Mouse (Mus musculus): ENCODE results near the gene Tbc1d14.
A peak's percentile ranks its signal among the peaks of the same experiment; 100 is the strongest.

The Tbc1d14 gene

GRCm38 (mm10) chr5:36464709-36465661 lies 128.1 kb downstream of the Tbc1d14 start, which contains the start of gene Grpel1:
TSS of gene Grpel1 (plus strand) at chr5:36464998.
- peak; percentile 100 for DNase-seq (ENCODE audit: low read depth, low spot score)

GRCm38 (mm10) chr5:36463391-36463790 lies 129.7 kb downstream of the Tbc1d14 start:
- no peak for DNase-seq (ENCODE audit: low read depth, low spot score)

GRCm38 (mm10) chr5:36462810-36463209 lies 130.3 kb downstream of the Tbc1d14 start:
- DNase-seq (ENCODE audit: low read depth, low spot score): peak; percentile 70

- no peak for DNase-seq (ENCODE audit: low read depth, low spot score)
These were observed 131.8 kb downstream of the Tbc1d14 start for GRCm38 (mm10) chr5:36461231-36461630.

GRCm38 (mm10) chr5:36460712-36461111 lies 132.4 kb downstream of the Tbc1d14 start:
- no peak for DNase-seq (ENCODE audit: low read depth, low spot score)

- peak; percentile 66 for DNase-seq (ENCODE audit: low read depth, low spot score)
These were observed 134.2 kb downstream of the Tbc1d14 start for GRCm38 (mm10) chr5:36458926-36459325.

GRCm38 (mm10) chr5:36457706-36458105 lies 135.4 kb downstream of the Tbc1d14 start:
- DNase-seq (ENCODE audit: low read depth, low spot score): no peak

- no peak for DNase-seq (ENCODE audit: low read depth, low spot score)
These were observed 140.3 kb downstream of the Tbc1d14 start for GRCm38 (mm10) chr5:36452821-36453220.

- no peak for DNase-seq (ENCODE audit: low read depth, low spot score)
These were observed 141.1 kb downstream of the Tbc1d14 start for GRCm38 (mm10) chr5:36451872-36452389.

- no peak for DNase-seq (ENCODE audit: low read depth, low spot score)
These were observed 142.0 kb downstream of the Tbc1d14 start for GRCm38 (mm10) chr5:36451119-36451518.

- DNase-seq (ENCODE audit: low read depth, low spot score): no peak
These were observed 143.2 kb downstream of the Tbc1d14 start for GRCm38 (mm10) chr5:36449710-36450358.

GRCm38 (mm10) chr5:36447872-36448271 lies 145.2 kb downstream of the Tbc1d14 start:
- DNase-seq (ENCODE audit: low read depth, low spot score): peak; percentile 66

- no peak for DNase-seq (ENCODE audit: low read depth, low spot score)
These were observed 146.7 kb downstream of the Tbc1d14 start for GRCm38 (mm10) chr5:36446166-36446890.

GRCm38 (mm10) chr5:36445028-36445427 lies 148.0 kb downstream of the Tbc1d14 start:
- peak; percentile 82 for DNase-seq (ENCODE audit: low read depth, low spot score)

GRCm38 (mm10) chr5:36444611-36445010 lies 148.5 kb downstream of the Tbc1d14 start:
- DNase-seq (ENCODE audit: low read depth, low spot score): no peak

- no peak for DNase-seq (ENCODE audit: low read depth, low spot score)
These were observed 152.3 kb downstream of the Tbc1d14 start for GRCm38 (mm10) chr5:36440741-36441140.
